Comparison of ENCODE assay signal across 16 mouse cellular contexts in genomic region chr15:86095722-86096603, GRCm38 (mm10). TPM values are rescaled to one million over a fixed set of nuclear protein-coding genes. Genes with fewer than 3 reads are reported as not detected.
A peak's percentile ranks its signal among the peaks of the same experiment; 100 is the strongest.
DNase-seq lines count a peak whose midpoint lies in the region; ATAC-seq lines count a peak whose summit lies in the region.
"Had no signal": no experiment of that assay in that cellular context is flagged by ENCODE, and none has a peak within 500 bp of the region (broad histone marks: within the 10 kb centered on the region; RNA-seq: fewer than 3 reads in every experiment).

No protein-coding gene starts in this region.

- no peak overlapping the region for H3K4me3 ChIP-seq in liver, embryonic 12.5 days
- H3K4me3 ChIP-seq in liver, embryonic 11.5 days (ENCODE audit: low read depth, low read length) = no peak overlapping the region
- no peak overlapping the region for H3K4me3 ChIP-seq in heart, embryonic 10.5 days
- H3K4me3 ChIP-seq in stomach, embryonic 14.5 days (ENCODE audit: low read depth, low read length) = no peak overlapping the region
- H3K4me3 ChIP-seq: forebrain, embryonic 13.5 days; limb, embryonic 13.5 days; midbrain, embryonic 12.5 days; neural tube, embryonic 15.5 days had no signal

- DNase-seq in heart, adult 18-20 months = peak; percentile 65 to 72
- no peak for DNase-seq in heart, postnatal 4 days
- DNase-seq in liver, embryonic 11.5 days (ENCODE audit: low spot score) = no peak
- DNase-seq in heart, embryonic 10.5 days (ENCODE audit: low spot score) = no peak
- no peak for DNase-seq in thymus, postnatal 25 days
- no peak for DNase-seq in embryo, embryonic 10 days (ENCODE audit: low spot score)
- DNase-seq: B cell, adult 2 months; cerebellum, postnatal 10 days; kidney, postnatal 36 days; thymus, adult 2 months had no signal

- no peak overlapping the region for H3K9ac ChIP-seq in liver, embryonic 12.5 days
- no peak overlapping the region for H3K9ac ChIP-seq in liver, embryonic 11.5 days (ENCODE audit: low read depth, low read length)
- H3K9ac ChIP-seq in stomach, embryonic 14.5 days (replicated peaks; ENCODE audit: low read depth, low read length) = no peak overlapping the region
- H3K9ac ChIP-seq: forebrain, embryonic 13.5 days; limb, embryonic 13.5 days; midbrain, embryonic 12.5 days; neural tube, embryonic 15.5 days had no signal

- H3K4me2 ChIP-seq in liver, embryonic 12.5 days = no peak overlapping the region
- no peak overlapping the region for H3K4me2 ChIP-seq in liver, embryonic 11.5 days
- H3K4me2 ChIP-seq in stomach, embryonic 14.5 days (replicated peaks; ENCODE audit: low read depth, low read length) = no peak overlapping the region
- H3K4me2 ChIP-seq: forebrain, embryonic 13.5 days; limb, embryonic 13.5 days; midbrain, embryonic 12.5 days; neural tube, embryonic 15.5 days had no signal

- H3K27me3 ChIP-seq in liver, embryonic 12.5 days (replicated peaks) = no peaks in the 10 kb centered on the region
- no peaks in the 10 kb centered on the region for H3K27me3 ChIP-seq in liver, embryonic 11.5 days (replicated peaks; ENCODE audit: control insufficient read depth, insufficient read depth, low read length)
- no peaks in the 10 kb centered on the region for H3K27me3 ChIP-seq in heart, embryonic 10.5 days (ENCODE audit: insufficient read depth, poor library complexity, severe bottlenecking)
- H3K27me3 ChIP-seq in stomach, embryonic 14.5 days (ENCODE audit: control insufficient read depth, insufficient read depth, low read length) = no peaks in the 10 kb centered on the region
- H3K27me3 ChIP-seq: forebrain, embryonic 13.5 days; limb, embryonic 13.5 days; midbrain, embryonic 12.5 days; neural tube, embryonic 15.5 days had no signal

- H3K27ac ChIP-seq in liver, embryonic 12.5 days = 0 out of 2 replicates have a peak overlapping the region, but pooled peaks have one; percentile 3
- no peak overlapping the region for H3K27ac ChIP-seq in liver, embryonic 11.5 days (ENCODE audit: low read depth, low read length)
- peak overlapping the region; percentile 23; the same call in 1 of the 2 replicates for H3K27ac ChIP-seq in heart, embryonic 10.5 days
- H3K27ac ChIP-seq in stomach, embryonic 14.5 days (ENCODE audit: low read length) = peak overlapping the region; percentile 46
- H3K27ac ChIP-seq: forebrain, embryonic 13.5 days; limb, embryonic 13.5 days; midbrain, embryonic 12.5 days; neural tube, embryonic 15.5 days had no signal

- no peak for ATAC-seq in liver, embryonic 12.5 days
- ATAC-seq in liver, embryonic 11.5 days (replicated peaks; ENCODE audit: low FRiP score) = no peak
- ATAC-seq in stomach, embryonic 14.5 days (ENCODE audit: insufficient number of reproducible peaks, insufficient read depth, low FRiP score, low read depth) = no peak
- ATAC-seq: forebrain, embryonic 13.5 days had no signal

- no peaks in the 10 kb centered on the region for H3K9me3 ChIP-seq in liver, embryonic 12.5 days (replicated peaks)
- H3K9me3 ChIP-seq in liver, embryonic 11.5 days (ENCODE audit: control insufficient read depth, low read length) = no peaks in the 10 kb centered on the region
- H3K9me3 ChIP-seq in heart, embryonic 10.5 days = no peaks in the 10 kb centered on the region
- no peaks in the 10 kb centered on the region for H3K9me3 ChIP-seq in stomach, embryonic 14.5 days (ENCODE audit: control insufficient read depth, low read depth, low read length)
- H3K9me3 ChIP-seq: forebrain, embryonic 13.5 days; limb, embryonic 13.5 days; midbrain, embryonic 12.5 days; neural tube, embryonic 15.5 days had no signal

- WGBS in liver, embryonic 12.5 days (ENCODE audit: insufficient replicate concordance) = 83% methylated on average over 17 of the region's 17 CpGs
- 88% methylated on average over 17 of the region's 17 CpGs for WGBS in liver, embryonic 11.5 days
- 88% methylated on average over 17 of the region's 17 CpGs for WGBS in heart, embryonic 10.5 days
- 77% methylated on average over 17 of the region's 17 CpGs for WGBS in stomach, embryonic 14.5 days

- H3K4me1 ChIP-seq in liver, embryonic 12.5 days = peaks cover 21% of the 10 kb centered on the region
- no peaks in the 10 kb centered on the region for H3K4me1 ChIP-seq in liver, embryonic 11.5 days (replicated peaks; ENCODE audit: control insufficient read depth, insufficient read depth, low read length)
- H3K4me1 ChIP-seq in heart, embryonic 10.5 days = peaks cover 29% of the 10 kb centered on the region
- peaks cover 11% of the 10 kb centered on the region; the same call in 1 of the 2 replicates for H3K4me1 ChIP-seq in stomach, embryonic 14.5 days (ENCODE audit: control insufficient read depth, insufficient read depth, low read length)
- H3K4me1 ChIP-seq: limb, embryonic 13.5 days had no signal

- H3K36me3 ChIP-seq in liver, embryonic 12.5 days = peaks cover 70% of the 10 kb centered on the region
- no peaks in the 10 kb centered on the region for H3K36me3 ChIP-seq in liver, embryonic 11.5 days (ENCODE audit: control insufficient read depth, insufficient read depth, low read length)
- peaks cover 13% of the 10 kb centered on the region; the same call in 1 of the 2 replicates for H3K36me3 ChIP-seq in heart, embryonic 10.5 days
- no peaks in the 10 kb centered on the region; the same call in 1 of the 2 replicates for H3K36me3 ChIP-seq in stomach, embryonic 14.5 days (ENCODE audit: control insufficient read depth, insufficient read depth, low read length)

RNA-seq across cellular contexts. Expression of gene Gramd4, which starts 38.5 kb away (rescaled TPM):
- total RNA-seq in heart, adult 18-20 months (2021) = 10 to 100 TPM; 32.6 to 32.7 TPM
- 10 to 100 TPM; 30.1 to 33.6 TPM for total RNA-seq in heart, postnatal 4 days (2021)
- 14.4 and 15.1 TPM in 2 replicates for polyA plus RNA-seq in liver, embryonic 12.5 days (2016; fragmentation: Nextera tagmentation; extraction: Ambion mirVana)
- 12.6 and 13.9 TPM in 2 replicates for polyA plus RNA-seq in liver, embryonic 11.5 days (2014; fragmentation: Nextera tagmentation; extraction: Ambion mirVana)
- polyA plus RNA-seq in heart, embryonic 10.5 days (2016; fragmentation: Nextera tagmentation; extraction: Ambion mirVana) = 9.6 and 11.6 TPM in 2 replicates
- 7.2 and 7.6 TPM in 2 replicates for polyA plus RNA-seq in stomach, embryonic 14.5 days (2014; fragmentation: Nextera tagmentation; extraction: Ambion mirVana)

Comparison
In these comparisons a context has a peak if more than half of its experiments do, and no peak if none do; other contexts are left out.
1. DNase-seq: peak in heart, adult 18-20 months (2 of 2); none in heart, postnatal 4 days (single experiment), liver, embryonic 11.5 days (single experiment), heart, embryonic 10.5 days (single experiment), thymus, postnatal 25 days (single experiment) and embryo, embryonic 10 days (single experiment).